Mouse (Mus musculus): ENCODE results near the gene Hoxd3. TPM values are rescaled to one million over a fixed set of nuclear protein-coding genes. Genes with fewer than 3 reads are reported as not detected.
A peak's percentile ranks its signal among the peaks of the same experiment; 100 is the strongest.

Hoxd3 gene
- polyA plus RNA-seq, 1 experiment from 2014 or later, result not detected

GRCm38 (mm10) chr2:74733765-74734164 lies 22.0 kb downstream of the Hoxd3 start:
- Histone ChIP-seq H3K36me3 (ENCODE audit: control insufficient read depth, insufficient read depth, low read length) (no peaks in the 10 kb centered on the region), H3K27ac (replicated peaks; ENCODE audit: low read depth, low read length) (no peak overlapping the region), H3K27me3 (ENCODE audit: control insufficient read depth, insufficient read depth, low read length) (peaks cover 97% of the 10 kb centered on the region), H3K9ac (replicated peaks; ENCODE audit: low read length) (no peak overlapping the region), H3K4me1 (ENCODE audit: control insufficient read depth, insufficient read depth, low read length) (no peaks in the 10 kb centered on the region), H3K4me2 (ENCODE audit: low read length) (no peak overlapping the region), H3K9me3 (ENCODE audit: control insufficient read depth, low read length) (no peaks in the 10 kb centered on the region), H3K4me3 (replicated peaks; ENCODE audit: low read depth, low read length) (no peak overlapping the region)
- under 1% methylated on average over 6 of the region's 6 CpGs for WGBS
- ATAC-seq (ENCODE audit: low FRiP score, low TSS enrichment), result no peak
- no peak for DNase-seq

GRCm38 (mm10) chr2:74734451-74734850 lies 22.7 kb downstream of the Hoxd3 start:
- peaks cover 97% of the 10 kb centered on the region for H3K27me3 ChIP-seq (ENCODE audit: control insufficient read depth, insufficient read depth, low read length)
- no peak overlapping the region for H3K4me3 ChIP-seq (replicated peaks; ENCODE audit: low read depth, low read length)
- H3K4me2 ChIP-seq (ENCODE audit: low read length), result no peak overlapping the region
- ATAC-seq (ENCODE audit: low FRiP score, low TSS enrichment), result no peak
- no peaks in the 10 kb centered on the region for H3K36me3 ChIP-seq (ENCODE audit: control insufficient read depth, insufficient read depth, low read length)
- H3K4me1 ChIP-seq (ENCODE audit: control insufficient read depth, insufficient read depth, low read length), result no peaks in the 10 kb centered on the region
- WGBS, result 2% methylated on average over 13 of the region's 13 CpGs
- H3K9me3 ChIP-seq (ENCODE audit: control insufficient read depth, low read length), result no peaks in the 10 kb centered on the region
- no peak overlapping the region for H3K27ac ChIP-seq (replicated peaks; ENCODE audit: low read depth, low read length)
- no peak overlapping the region for H3K9ac ChIP-seq (replicated peaks; ENCODE audit: low read length)
- no peak for DNase-seq

- Histone ChIP-seq H3K27me3 (ENCODE audit: control insufficient read depth, insufficient read depth, low read length) (peaks cover 98% of the 10 kb centered on the region), H3K36me3 (ENCODE audit: control insufficient read depth, insufficient read depth, low read length) (no peaks in the 10 kb centered on the region), H3K4me2 (ENCODE audit: low read length) (no peak overlapping the region), H3K27ac (replicated peaks; ENCODE audit: low read depth, low read length) (no peak overlapping the region), H3K9ac (replicated peaks; ENCODE audit: low read length) (no peak overlapping the region), H3K4me1 (ENCODE audit: control insufficient read depth, insufficient read depth, low read length) (no peaks in the 10 kb centered on the region), H3K4me3 (replicated peaks; ENCODE audit: low read depth, low read length) (no peak overlapping the region), H3K9me3 (ENCODE audit: control insufficient read depth, low read length) (no peaks in the 10 kb centered on the region)
- DNase-seq, result peak; percentile 19
- under 1% methylated on average over 27 of the region's 27 CpGs for WGBS
- ATAC-seq (ENCODE audit: low FRiP score, low TSS enrichment), result no peak
Observed at GRCm38 (mm10) chr2:74734996-74735811, 23.5 kb downstream of the Hoxd3 start.

- Histone ChIP-seq H3K4me1 (ENCODE audit: control insufficient read depth, insufficient read depth, low read length) (no peaks in the 10 kb centered on the region), H3K9ac (replicated peaks; ENCODE audit: low read length) (no peak overlapping the region), H3K9me3 (ENCODE audit: control insufficient read depth, low read length) (no peaks in the 10 kb centered on the region), H3K36me3 (ENCODE audit: control insufficient read depth, insufficient read depth, low read length) (no peaks in the 10 kb centered on the region), H3K27me3 (ENCODE audit: control insufficient read depth, insufficient read depth, low read length) (peaks cover 97% of the 10 kb centered on the region), H3K4me3 (replicated peaks; ENCODE audit: low read depth, low read length) (no peak overlapping the region), H3K4me2 (ENCODE audit: low read length) (no peak overlapping the region), H3K27ac (replicated peaks; ENCODE audit: low read depth, low read length) (no peak overlapping the region)
- DNase-seq, result peak; percentile 48
- under 1% methylated on average over 42 of the region's 42 CpGs for WGBS
- ATAC-seq (ENCODE audit: low FRiP score, low TSS enrichment), result no peak
Observed at GRCm38 (mm10) chr2:74735851-74736687, 24.3 kb downstream of the Hoxd3 start.

GRCm38 (mm10) chr2:74736688-74737577 lies 25.2 kb downstream of the Hoxd3 start:
- no peaks in the 10 kb centered on the region for H3K9me3 ChIP-seq (ENCODE audit: control insufficient read depth, low read length)
- WGBS, result 2% methylated on average over 15 of the region's 15 CpGs
- H3K27me3 ChIP-seq (ENCODE audit: control insufficient read depth, insufficient read depth, low read length), result peaks cover 97% of the 10 kb centered on the region
- H3K9ac ChIP-seq (replicated peaks; ENCODE audit: low read length), result no peak overlapping the region
- no peaks in the 10 kb centered on the region for H3K4me1 ChIP-seq (ENCODE audit: control insufficient read depth, insufficient read depth, low read length)
- H3K4me2 ChIP-seq (ENCODE audit: low read length), result no peak overlapping the region
- H3K4me3 ChIP-seq (replicated peaks; ENCODE audit: low read depth, low read length), result no peak overlapping the region
- H3K36me3 ChIP-seq (ENCODE audit: control insufficient read depth, insufficient read depth, low read length), result no peaks in the 10 kb centered on the region
- H3K27ac ChIP-seq (replicated peaks; ENCODE audit: low read depth, low read length), result no peak overlapping the region
- ATAC-seq (ENCODE audit: low FRiP score, low TSS enrichment) (no peak), DNase-seq (peak; percentile 17)

- no peak overlapping the region for H3K4me3 ChIP-seq (replicated peaks; ENCODE audit: low read depth, low read length)
- ATAC-seq (ENCODE audit: low FRiP score, low TSS enrichment) (no peak), DNase-seq (no peak)
- WGBS, result under 1% methylated on average over 7 of the region's 7 CpGs
- H3K4me2 ChIP-seq (ENCODE audit: low read length), result no peak overlapping the region
- H3K36me3 ChIP-seq (ENCODE audit: control insufficient read depth, insufficient read depth, low read length), result no peaks in the 10 kb centered on the region
- H3K27me3 ChIP-seq (ENCODE audit: control insufficient read depth, insufficient read depth, low read length), result peaks cover 97% of the 10 kb centered on the region
- H3K9ac ChIP-seq (replicated peaks; ENCODE audit: low read length), result no peak overlapping the region
- no peaks in the 10 kb centered on the region for H3K4me1 ChIP-seq (ENCODE audit: control insufficient read depth, insufficient read depth, low read length)
- no peaks in the 10 kb centered on the region for H3K9me3 ChIP-seq (ENCODE audit: control insufficient read depth, low read length)
- no peak overlapping the region for H3K27ac ChIP-seq (replicated peaks; ENCODE audit: low read depth, low read length)
Observed at GRCm38 (mm10) chr2:74737578-74738070, 25.9 kb downstream of the Hoxd3 start.

GRCm38 (mm10) chr2:74738623-74739475 lies 27.1 kb downstream of the Hoxd3 start:
- no peak for ATAC-seq (ENCODE audit: low FRiP score, low TSS enrichment)

More at GRCm38 (mm10) chr2:74738623-74739475, 27.1 kb downstream of the Hoxd3 start:
- WGBS, result 1% methylated on average over 20 of the region's 20 CpGs
- no peak overlapping the region for H3K4me2 ChIP-seq (ENCODE audit: low read length)
- H3K27me3 ChIP-seq (ENCODE audit: control insufficient read depth, insufficient read depth, low read length), result peaks cover 99% of the 10 kb centered on the region
- no peak overlapping the region for H3K27ac ChIP-seq (replicated peaks; ENCODE audit: low read depth, low read length)
- DNase-seq, result no peak
- H3K4me3 ChIP-seq (replicated peaks; ENCODE audit: low read depth, low read length), result no peak overlapping the region
- H3K36me3 ChIP-seq (ENCODE audit: control insufficient read depth, insufficient read depth, low read length), result no peaks in the 10 kb centered on the region
- H3K4me1 ChIP-seq (ENCODE audit: control insufficient read depth, insufficient read depth, low read length), result no peaks in the 10 kb centered on the region
- H3K9ac ChIP-seq (replicated peaks; ENCODE audit: low read length), result no peak overlapping the region
- H3K9me3 ChIP-seq (ENCODE audit: control insufficient read depth, low read length), result no peaks in the 10 kb centered on the region

All from midbrain, embryonic 14.5 days (tissue).